Mouse (Mus musculus) testis, adult 2 months (tissue): ENCODE results near the gene Tmem59. TPM values are rescaled to one million over a fixed set of nuclear protein-coding genes. Genes with fewer than 3 reads are reported as not detected.

ENCODE experiments used
- H3K27ac ChIP-seq: fragments of 200-500 bp; 2 replicates; pipeline ENCODE4 v1.5.1; 2012; ENCODE audit warnings: low read depth, low read length; ENCODE audit not compliant: control insufficient read depth, insufficient read depth
- H3K27me3 ChIP-seq: fragments of 200-500 bp; 2 replicates; pipeline ENCODE4 v1.6.1; 2012; ENCODE audit warnings: mild to moderate bottlenecking, low read length, moderate library complexity; ENCODE audit not compliant: control insufficient read depth, insufficient read depth
- H3K36me3 ChIP-seq: fragments of 200-500 bp; 2 replicates; pipeline ENCODE4 v1.6.1; 2012; ENCODE audit warnings: mild to moderate bottlenecking, low read length; ENCODE audit not compliant: control insufficient read depth, insufficient read depth
- H3K4me1 ChIP-seq: fragments of 200-500 bp; 2 replicates; pipeline ENCODE4 v1.6.1; 2012; ENCODE audit warnings: low read length; ENCODE audit not compliant: control insufficient read depth, insufficient read depth
- H3K4me3 ChIP-seq: fragments of 200-500 bp; 2 replicates; pipeline ENCODE4 v1.5.1; 2012; ENCODE audit warnings: low read depth, mild to moderate bottlenecking, low read length, moderate library complexity, mixed read lengths; ENCODE audit not compliant: control insufficient read depth
- CTCF ChIP-seq: fragments of 200-500 bp; IDR thresholded peaks from 2 replicates; pipeline ENCODE4 v1.5.1; 2012; ENCODE audit warnings: low read depth, mild to moderate bottlenecking, inconsistent platforms, low read length, moderate library complexity; ENCODE audit not compliant: control insufficient read depth, insufficient read depth, insufficient replicate concordance
- POLR2A ChIP-seq: fragments of 200-500 bp; IDR thresholded peaks from 2 replicates; pipeline ENCODE4 v1.6.1; 2012; ENCODE audit warnings: low read depth, mild to moderate bottlenecking, inconsistent platforms, low read length, moderate library complexity; ENCODE audit not compliant: control insufficient read depth
- polyA plus RNA-seq: library from polyadenylated mRNA; depleted of rRNA; stranded (reverse); fragments of >200 nt; gene quantifications from 2 replicates; pipeline ENCODE4 v1.2.3, GENCODE M21; 2012

The Tmem59 gene
- polyA plus RNA-seq, 1 experiment = 92.8 TPM

DNA sequence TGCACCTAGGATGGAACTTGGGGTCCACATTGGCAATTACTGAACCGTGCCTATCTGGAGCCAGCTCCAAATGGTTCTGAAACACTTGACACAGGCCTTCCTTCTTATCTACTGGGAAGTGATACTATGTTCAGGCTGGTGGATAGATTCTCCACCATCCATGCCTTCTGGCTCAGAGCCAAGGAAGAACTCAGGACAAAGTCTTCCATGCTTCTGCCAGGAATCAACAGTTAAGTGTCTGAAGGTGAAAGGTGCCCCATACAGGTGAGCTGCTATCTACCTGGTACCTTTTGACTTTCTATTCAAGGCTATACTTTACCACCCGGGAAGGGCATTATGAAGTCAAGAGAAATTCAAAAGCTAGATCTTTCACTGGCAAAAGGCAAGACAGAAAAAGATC is 60.1 kb downstream of the Tmem59 start:
- H3K36me3 ChIP-seq = peaks cover 5% of the 10 kb centered on the region
- no peaks in the 10 kb centered on the region for H3K27me3 ChIP-seq
- H3K27ac ChIP-seq = no peak overlapping the region
- no peak for TF ChIP-seq CTCF
- no peak for TF ChIP-seq POLR2A
- H3K4me3 ChIP-seq = no peak overlapping the region
- H3K4me1 ChIP-seq = no peaks in the 10 kb centered on the region

DNA sequence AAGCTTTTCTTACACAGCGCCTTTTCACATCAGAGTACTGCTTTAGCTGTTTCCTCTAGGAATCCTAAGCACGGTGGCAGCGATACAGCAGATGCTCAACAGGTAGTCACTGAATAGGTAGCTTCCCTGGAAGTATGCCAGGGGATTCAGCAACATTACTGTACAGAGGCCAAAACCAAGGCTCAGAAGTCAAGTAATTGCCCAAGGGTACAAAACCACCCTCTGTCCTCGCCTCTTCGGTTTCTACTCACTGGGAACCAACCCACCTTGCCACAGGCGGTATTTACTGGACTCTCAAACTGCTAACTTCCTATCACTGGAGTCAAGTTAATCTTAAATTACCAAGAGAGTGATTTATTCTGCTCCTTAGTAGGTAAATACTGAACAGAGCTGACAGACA is 62.0 kb downstream of the Tmem59 start:
- Histone ChIP-seq H3K4me3 (no peak overlapping the region), H3K36me3 (no peaks in the 10 kb centered on the region; the same call in 1 of the 2 replicates), H3K27me3 (no peaks in the 10 kb centered on the region), H3K27ac (no peak overlapping the region), H3K4me1 (no peaks in the 10 kb centered on the region)
- no peak for TF ChIP-seq POLR2A
- TF ChIP-seq CTCF = no peak

GRCm38 (mm10) chr4:107243365-107244333 is 65.5 kb downstream of the Tmem59 start:
- no peaks in the 10 kb centered on the region; the same call in 1 of the 2 replicates for H3K4me1 ChIP-seq
- no peaks in the 10 kb centered on the region for H3K27me3 ChIP-seq
- TF ChIP-seq POLR2A (no peak), CTCF (no peak)
- no peak overlapping the region for H3K4me3 ChIP-seq
- no peak overlapping the region for H3K27ac ChIP-seq
- H3K36me3 ChIP-seq = no peaks in the 10 kb centered on the region

DNA sequence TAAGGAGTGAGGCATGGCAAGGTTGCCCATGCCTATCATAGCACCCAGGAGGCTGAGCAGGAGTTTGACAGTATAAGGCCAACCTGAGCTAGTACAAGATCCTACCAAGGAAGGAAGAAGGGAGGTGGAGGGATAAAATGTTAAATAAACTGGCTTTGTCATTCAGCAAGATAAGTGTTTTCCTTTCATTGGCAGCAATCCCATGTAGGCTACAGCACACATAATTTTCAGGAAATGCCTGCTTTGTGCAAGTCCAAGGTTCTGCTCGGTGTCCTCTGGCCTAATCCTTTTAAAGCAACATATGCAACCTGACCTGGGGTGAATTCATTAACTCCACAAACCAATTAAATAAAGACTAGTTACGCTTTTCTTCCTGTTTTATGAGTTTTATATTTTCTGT is 67.2 kb downstream of the Tmem59 start:
- TF ChIP-seq CTCF = no peak
- no peak for TF ChIP-seq POLR2A
- Histone ChIP-seq H3K27me3 (no peaks in the 10 kb centered on the region), H3K27ac (0 out of 2 replicates have a peak overlapping the region, but pooled peaks have one; percentile 29), H3K36me3 (no peaks in the 10 kb centered on the region), H3K4me1 (no peaks in the 10 kb centered on the region; the same call in none of the 2 replicates), H3K4me3 (no peak overlapping the region)

DNA sequence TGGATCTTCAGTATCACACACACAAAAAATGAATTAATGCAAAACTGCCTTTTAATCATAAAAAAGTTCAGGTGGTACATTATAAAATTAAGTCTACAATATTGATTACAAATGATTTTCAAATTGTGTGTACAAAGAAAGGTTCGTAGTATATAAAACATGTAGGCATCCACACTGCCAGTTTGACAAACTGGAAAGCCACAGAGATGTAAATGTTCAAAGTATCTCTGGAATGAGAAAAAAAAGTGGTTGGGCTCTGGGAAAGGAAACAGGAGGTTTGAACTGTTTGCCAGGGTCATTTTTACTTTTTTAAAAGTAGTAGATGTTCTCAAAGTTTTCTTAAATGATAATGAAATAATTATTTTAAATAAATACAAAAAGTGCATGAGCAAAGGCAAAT is 67.8 kb downstream of the Tmem59 start:
- Histone ChIP-seq H3K36me3 (no peaks in the 10 kb centered on the region), H3K27me3 (no peaks in the 10 kb centered on the region), H3K4me3 (no peak overlapping the region), H3K4me1 (no peaks in the 10 kb centered on the region; the same call in none of the 2 replicates), H3K27ac (no peak overlapping the region)
- TF ChIP-seq CTCF (no peak), POLR2A (no peak)

DNA sequence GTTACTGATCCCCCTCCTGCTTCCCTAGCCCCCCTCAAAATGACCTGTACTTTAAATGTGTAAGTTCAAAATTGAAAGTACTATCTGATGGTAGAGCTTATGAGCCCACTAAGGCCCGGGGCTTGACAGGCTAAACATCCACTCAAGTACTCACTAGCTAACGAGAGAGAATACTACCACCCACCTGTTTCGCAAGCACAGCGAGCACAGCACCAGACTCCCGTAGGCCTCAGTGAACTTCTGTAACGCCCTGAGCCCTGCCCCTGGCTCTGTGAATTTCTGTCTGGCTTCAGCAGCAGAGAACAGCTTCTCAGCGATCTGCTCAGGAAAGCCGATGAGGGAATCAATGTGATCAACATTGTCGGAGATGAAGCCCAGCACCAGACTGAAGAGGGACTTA is 68.9 kb downstream of the Tmem59 start:
- no peaks in the 10 kb centered on the region for H3K27me3 ChIP-seq
- no peak overlapping the region for H3K4me3 ChIP-seq
- no peak overlapping the region for H3K27ac ChIP-seq
- H3K36me3 ChIP-seq = no peaks in the 10 kb centered on the region
- TF ChIP-seq CTCF (no peak), POLR2A (no peak)
- peaks cover 2% of the 10 kb centered on the region for H3K4me1 ChIP-seq

DNA sequence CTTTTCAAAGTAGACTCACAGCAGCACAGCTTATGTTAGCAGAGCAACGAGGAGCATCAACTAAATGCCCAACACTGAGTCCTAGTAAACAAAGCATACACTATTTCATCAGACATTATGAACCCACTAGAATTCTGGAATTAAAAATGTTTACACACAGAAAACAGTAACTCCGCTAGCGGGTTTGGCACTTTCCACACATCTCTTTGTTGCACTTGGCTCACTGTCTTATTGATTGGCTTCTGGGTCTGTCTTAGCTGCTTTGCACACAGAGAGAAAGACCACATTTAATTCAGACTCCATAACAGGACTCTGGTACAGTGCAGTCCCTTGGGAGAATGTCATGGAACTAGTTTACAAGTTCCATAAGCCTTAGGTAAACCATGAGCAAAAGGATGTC is 69.9 kb downstream of the Tmem59 start:
- no peak overlapping the region for H3K4me3 ChIP-seq
- H3K36me3 ChIP-seq = no peaks in the 10 kb centered on the region
- H3K4me1 ChIP-seq = peaks cover 7% of the 10 kb centered on the region
- TF ChIP-seq POLR2A (no peak), CTCF (no peak)
- no peaks in the 10 kb centered on the region for H3K27me3 ChIP-seq
- no peak overlapping the region for H3K27ac ChIP-seq

- TF ChIP-seq CTCF (no peak), POLR2A (no peak)
- Histone ChIP-seq H3K36me3 (no peaks in the 10 kb centered on the region), H3K27me3 (no peaks in the 10 kb centered on the region), H3K27ac (no peak overlapping the region), H3K4me1 (peaks cover 10% of the 10 kb centered on the region), H3K4me3 (no peak overlapping the region)
Observed at GRCm38 (mm10) chr4:107249471-107249870, 71.3 kb downstream of the Tmem59 start.
